Mouse (Mus musculus) lung, adult 18-20 months (tissue): Measurements from ENCODE around the gene Enpp1.

Source experiments
- DNase-seq, 2 experiments: peaks; one replicate each; pipeline ENCODE4 v3.0.0; 2022; ENCODE audit warnings: mixed read lengths in 2 of 2

Enpp1 gene

GRCm38 (mm10) chr10:24595250-24596002 lies 116.5 kb downstream of the Enpp1 start, which contains the start of gene Ccn2:
Ccn2 (plus strand) TSS chr10:24595442.
- peak; percentile 88 for DNase-seq

- DNase-seq, result no peak
Observed at GRCm38 (mm10) chr10:24593556-24593955, 118.4 kb downstream of the Enpp1 start.

- no peak for DNase-seq
Observed at GRCm38 (mm10) chr10:24592969-24593368, 119.0 kb downstream of the Enpp1 start.

- DNase-seq, result no peak
Observed at GRCm38 (mm10) chr10:24592318-24592717, 119.6 kb downstream of the Enpp1 start.

- peak in 1 of 2 experiments; percentile 29 for DNase-seq
Observed at GRCm38 (mm10) chr10:24591741-24592140, 120.2 kb downstream of the Enpp1 start.

GRCm38 (mm10) chr10:24591136-24591535 lies 120.8 kb downstream of the Enpp1 start:
- peak; percentile 79 to 88 for DNase-seq

GRCm38 (mm10) chr10:24590546-24590945 lies 121.4 kb downstream of the Enpp1 start:
- DNase-seq, result no peak

- DNase-seq, result no peak
Observed at GRCm38 (mm10) chr10:24589238-24589637, 122.7 kb downstream of the Enpp1 start.

- no peak for DNase-seq
Observed at GRCm38 (mm10) chr10:24588824-24589223, 123.1 kb downstream of the Enpp1 start.
